Mouse (Mus musculus): ENCODE measurements around the gene Car4.

DNA sequence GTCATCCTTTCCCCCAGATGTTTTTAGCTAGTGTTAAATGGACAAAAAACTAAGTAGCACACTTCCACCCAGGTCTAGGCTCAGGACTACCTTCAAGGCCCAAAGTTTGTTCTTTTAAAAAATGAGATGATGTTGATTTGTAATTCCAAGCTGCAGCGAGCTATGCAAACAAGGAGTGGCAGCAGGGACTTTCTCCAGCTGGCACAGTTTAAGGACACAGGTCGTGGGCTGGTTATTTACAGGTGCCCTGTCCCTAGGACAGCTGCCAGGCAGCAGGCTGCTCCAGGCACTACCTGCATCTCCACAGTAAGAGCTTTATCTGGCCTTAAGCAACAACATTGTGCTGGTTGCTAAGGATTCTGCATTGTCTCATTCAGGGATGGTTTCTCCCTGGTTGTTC lies 23.1 kb downstream of the Car4 start:
- TF ChIP-seq POLR2A (IDR thresholded peaks at IDR 0.05; ENCODE audit: insufficient read length, low read depth) (no peak), MYOG (IDR thresholded peaks at IDR 0.05; ENCODE audit: control insufficient read depth in 1 of 3, insufficient read depth in 1 of 3, insufficient read length in 2 of 3, low read depth in 2 of 3) (no peak), MAX (IDR thresholded peaks at IDR 0.05; ENCODE audit: low read depth) (no peak), POLR2AphosphoS2 (IDR thresholded peaks at IDR 0.05; ENCODE audit: insufficient read length, low read depth) (no peak), E2F4 (IDR thresholded peaks at IDR 0.05; ENCODE audit: insufficient read depth) (no peak), MYOD1 (IDR thresholded peaks at IDR 0.05; ENCODE audit: control insufficient read depth in 1 of 3, insufficient read length in 2 of 3, low read depth in 2 of 3) (no peak)

Measured in myocyte (in vitro differentiated cells).